Mouse (Mus musculus) MEL (cell line): ENCODE data around the gene Sap30l.

Experiments
- CTCF ChIP-seq, 3 experiments: IDR thresholded peaks in 2 of 3; conservative IDR thresholded peaks in 1 of 3; 2 replicates each; pipeline ENCODE4 v1.5.1; 2011 to 2012; ENCODE audit warnings: low read length in 3 of 3, low read depth in 2 of 3, mild to moderate bottlenecking in 2 of 3, improper control_type of control experiment in 1 of 3, inconsistent platforms in 1 of 3, mixed read lengths in 1 of 3, moderate library complexity in 1 of 3; ENCODE audit not compliant: control insufficient read depth in 1 of 3, insufficient read depth in 1 of 3, poor library complexity in 1 of 3, severe bottlenecking in 1 of 3
- EP300 ChIP-seq, 2 experiments: IDR thresholded peaks; 2 replicates each; pipeline ENCODE4 v1.6.1; 2011; ENCODE audit warnings: improper control_type of control experiment in 2 of 2, low read length in 2 of 2, low read depth in 1 of 2, mild to moderate bottlenecking in 1 of 2
- GABPA ChIP-seq: IDR thresholded peaks from 2 replicates; pipeline ENCODE4 v1.6.1; 2012; ENCODE audit warnings: low read depth, mild to moderate bottlenecking, inconsistent platforms, low read length, improper control_type of control experiment, moderate library complexity
- GATA1 ChIP-seq: IDR thresholded peaks from 2 replicates; pipeline ENCODE4 v1.6.1; 2011; ENCODE audit warnings: low read depth, low read length, improper control_type of control experiment
- HCFC1 ChIP-seq: IDR thresholded peaks from 2 replicates; pipeline ENCODE4 v1.6.1; 2012; ENCODE audit warnings: low read depth, mild to moderate bottlenecking, inconsistent platforms, low read length, improper control_type of control experiment, moderate library complexity
- MAFK ChIP-seq: IDR thresholded peaks from 2 replicates; pipeline ENCODE4 v1.6.1; 2011; ENCODE audit warnings: low read depth, mild to moderate bottlenecking, low read length, improper control_type of control experiment, borderline replicate concordance
- MAZ ChIP-seq: IDR thresholded peaks from 2 replicates; pipeline ENCODE4 v1.6.1; 2012; ENCODE audit warnings: low read depth, mild to moderate bottlenecking, inconsistent platforms, low read length, improper control_type of control experiment
- MEF2A ChIP-seq: IDR thresholded peaks from 2 replicates; pipeline ENCODE4 v1.6.1; 2014; ENCODE audit warnings: low read depth, mild to moderate bottlenecking, inconsistent platforms, low read length, improper control_type of control experiment; ENCODE audit not compliant: poor library complexity, insufficient replicate concordance, severe bottlenecking; ENCODE audit errors: extremely low read depth
- MXI1 ChIP-seq: IDR thresholded peaks from 2 replicates; pipeline ENCODE4 v1.6.1; 2011; ENCODE audit warnings: mild to moderate bottlenecking, low read depth, low read length, improper control_type of control experiment
- MYC ChIP-seq: IDR thresholded peaks from 2 replicates; pipeline ENCODE4 v1.6.1; 2011; ENCODE audit warnings: low read depth, mild to moderate bottlenecking, low read length, improper control_type of control experiment, moderate library complexity
- SIN3A ChIP-seq: IDR thresholded peaks from 2 replicates; pipeline ENCODE4 v1.6.1; 2012; ENCODE audit warnings: low read length, improper control_type of control experiment, inconsistent platforms
- ZC3H11A ChIP-seq: IDR thresholded peaks from 2 replicates; pipeline ENCODE4 v1.6.1; 2012; ENCODE audit warnings: low read depth, mild to moderate bottlenecking, inconsistent platforms, low read length, improper control_type of control experiment

- TF ChIP-seq MAZ (no peak), CTCF (IDR thresholded peaks at IDR 0.05 in 2 of 3, conservative IDR thresholded peaks at IDR 0.05 in 1 of 3; ENCODE audit: control insufficient read depth in 1 of 3, insufficient read depth in 1 of 3, low read depth in 2 of 3, low read length in 3 of 3, poor library complexity in 1 of 3, severe bottlenecking in 1 of 3) (no peak), MAFK (no peak), HCFC1 (no peak), ZC3H11A (no peak), SIN3A (no peak), EP300 (IDR thresholded peaks at IDR 0.05; ENCODE audit: low read depth in 1 of 2, low read length in 2 of 2) (no peak), GABPA (no peak), MXI1 (no peak), MEF2A (no peak), MYC (no peak), GATA1 (no peak)
These were observed 25.8 kb downstream of the Sap30l start for GRCm38 (mm10) chr11:57827048-57827914.
